Mouse (Mus musculus) gastrocnemius, postnatal 10 days (tissue): ENCODE results near the gene Irf1. TPM values are rescaled to one million over a fixed set of nuclear protein-coding genes. Genes with fewer than 3 reads are reported as not detected.
A peak's percentile ranks its signal among the peaks of the same experiment; 100 is the strongest.

Source experiments
- DNase-seq: peaks from one replicate; pipeline ENCODE4 v3.0.0; 2021; ENCODE audit warnings: mixed read lengths
- total RNA-seq, 2 experiments: library from RNA; stranded (reverse); gene quantifications; 2 replicates each; pipeline ENCODE4 v1.2.3; 2021

Irf1 gene
- total RNA-seq, 2 experiments from 2014 or later = 9.4 to 13.7 TPM

DNA sequence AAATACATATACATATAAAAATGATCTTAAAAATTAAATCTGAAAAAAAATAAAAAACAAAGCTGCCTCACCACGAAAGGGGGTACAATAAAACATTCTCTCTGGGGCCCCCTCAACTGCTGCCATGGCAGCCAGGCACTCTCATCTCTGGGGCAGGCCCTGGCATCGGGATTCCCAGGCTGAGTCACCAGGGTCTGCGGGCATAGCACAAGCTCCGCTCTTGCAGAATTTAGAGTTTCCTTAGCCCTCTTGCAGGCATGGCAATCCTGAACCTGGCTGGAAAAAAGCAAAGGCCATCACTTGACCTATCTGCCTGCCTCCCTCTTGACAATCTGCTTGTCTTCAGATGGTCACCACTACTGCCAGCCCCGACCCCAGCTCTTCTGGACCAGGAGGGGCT, 8.5 kb upstream of the Irf1 start:
- DNase-seq = no peak

DNA sequence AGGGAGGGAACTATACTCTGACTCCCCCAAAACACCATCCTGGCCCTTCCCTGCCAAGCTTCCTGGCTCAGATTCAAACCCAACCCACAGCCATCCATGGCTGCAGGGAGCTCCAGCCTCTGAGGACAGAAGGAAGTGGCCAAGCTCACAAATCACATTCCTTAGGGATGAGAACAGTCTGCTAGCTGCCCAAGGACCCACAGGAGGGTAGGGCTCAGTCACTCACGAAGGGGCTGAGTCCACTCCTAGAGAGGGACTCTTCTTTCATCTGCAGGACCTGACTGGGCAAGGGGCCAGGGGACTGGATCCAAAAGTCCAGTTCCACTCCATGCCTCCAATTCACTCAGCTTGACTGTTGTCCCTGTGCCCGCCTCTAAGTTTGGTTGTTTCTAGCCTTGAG, 8.0 kb upstream of the Irf1 start:
- peak; percentile 71 for DNase-seq

DNA sequence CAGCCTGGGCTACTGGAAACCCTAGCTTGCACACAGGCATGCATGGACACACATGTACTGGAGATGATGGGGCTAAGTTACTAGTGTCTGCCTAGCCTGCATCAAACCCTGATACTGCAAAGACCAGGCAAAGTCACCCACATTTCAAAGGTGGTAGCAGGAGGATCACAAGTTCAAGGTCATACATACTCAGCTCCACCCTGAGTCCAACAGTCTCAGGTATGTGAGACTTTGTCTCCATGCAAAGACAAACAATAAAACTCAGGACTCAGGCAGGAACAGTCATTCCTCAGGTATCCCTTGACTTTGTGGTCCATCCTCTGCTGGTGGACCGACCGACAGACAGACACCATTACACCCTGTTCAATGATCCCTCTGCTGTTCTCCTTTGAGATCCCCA, 7.4 kb upstream of the Irf1 start:
- DNase-seq = no peak

DNA sequence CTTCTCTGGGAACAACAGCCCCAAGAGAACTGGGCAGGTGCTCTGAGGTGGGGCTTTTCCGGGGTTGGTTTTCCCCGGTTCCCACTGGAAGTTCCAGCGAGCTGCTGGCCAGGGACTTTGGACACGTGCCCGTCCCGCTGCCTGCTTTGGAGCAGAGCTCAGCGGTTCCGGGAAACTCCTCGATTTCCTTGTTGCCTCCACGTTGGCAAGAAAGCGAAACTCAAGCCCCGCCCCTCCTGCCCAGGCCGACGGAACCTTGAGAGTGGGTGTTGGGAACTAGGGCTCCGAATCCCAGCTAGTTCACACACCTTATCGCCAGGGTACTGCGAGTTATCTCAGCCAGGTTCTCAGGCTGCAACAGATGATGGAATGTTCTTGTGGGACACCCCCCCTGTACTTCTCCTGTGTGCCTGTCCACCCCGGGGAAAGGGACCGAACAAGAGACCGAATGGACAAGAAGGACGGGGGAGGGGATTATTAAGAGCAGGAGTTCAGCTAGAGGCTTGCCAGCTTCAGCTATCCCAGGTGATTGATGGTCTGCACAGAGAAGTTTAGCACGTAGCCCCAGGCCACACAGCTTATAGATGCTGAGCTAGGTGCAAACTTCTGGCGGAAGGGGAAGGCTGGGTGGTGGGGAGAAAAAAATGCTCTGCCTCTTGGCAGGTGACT, 6.9 kb upstream of the Irf1 start:
- peak; percentile 85 for DNase-seq

DNA sequence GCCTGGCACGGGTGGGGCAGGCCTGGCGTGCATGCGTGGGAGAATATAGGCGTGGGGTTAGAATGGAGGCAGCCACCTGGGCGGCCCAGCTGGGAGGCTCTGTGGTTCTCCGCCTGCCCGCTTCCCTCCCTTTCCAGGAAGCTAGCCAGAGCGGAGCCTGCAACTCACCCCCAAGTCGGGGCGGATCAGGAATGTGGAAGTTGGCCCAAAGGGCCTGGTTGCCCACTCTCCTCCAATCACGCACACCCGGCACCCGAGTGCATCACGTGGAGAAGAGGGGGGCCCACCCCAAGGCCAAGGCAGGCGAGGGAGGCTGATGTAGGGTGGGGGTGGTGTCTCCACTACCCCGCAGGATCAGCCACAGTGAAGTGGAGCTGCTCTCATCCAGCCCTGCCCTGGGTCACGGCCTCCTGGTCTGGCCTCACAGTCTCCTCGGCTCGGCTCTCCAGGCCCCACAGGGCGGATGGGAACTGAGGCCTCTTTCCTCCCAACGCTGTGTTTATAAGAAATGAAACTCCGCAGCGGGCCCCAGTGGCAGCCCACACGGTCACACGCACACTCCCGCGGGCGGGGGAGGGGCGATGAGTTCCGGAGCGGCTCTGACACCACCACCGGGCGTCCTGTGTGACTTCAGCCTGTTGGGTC, 6.2 kb upstream of the Irf1 start:
- DNase-seq = peak; percentile 93

DNA sequence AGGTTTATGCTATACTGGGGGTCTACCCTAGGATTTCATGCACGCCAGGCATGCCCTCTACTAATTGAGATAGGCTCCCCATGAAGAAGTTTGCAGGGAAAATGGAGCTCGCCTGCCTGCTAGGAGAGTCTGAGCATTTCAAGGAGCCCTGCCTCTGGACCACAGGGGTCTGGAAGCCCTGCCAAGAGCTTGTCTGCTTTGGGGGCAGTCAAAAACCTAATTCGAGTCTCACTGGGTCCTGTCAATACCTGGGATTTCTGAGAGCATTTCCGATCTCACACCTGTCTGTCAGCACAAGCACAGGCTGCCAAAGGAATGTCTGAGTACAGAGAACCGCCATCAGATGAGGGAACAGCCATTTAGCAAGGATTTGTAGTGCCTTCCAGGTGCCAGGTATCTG, 5.2 kb upstream of the Irf1 start:
- DNase-seq = no peak

DNA sequence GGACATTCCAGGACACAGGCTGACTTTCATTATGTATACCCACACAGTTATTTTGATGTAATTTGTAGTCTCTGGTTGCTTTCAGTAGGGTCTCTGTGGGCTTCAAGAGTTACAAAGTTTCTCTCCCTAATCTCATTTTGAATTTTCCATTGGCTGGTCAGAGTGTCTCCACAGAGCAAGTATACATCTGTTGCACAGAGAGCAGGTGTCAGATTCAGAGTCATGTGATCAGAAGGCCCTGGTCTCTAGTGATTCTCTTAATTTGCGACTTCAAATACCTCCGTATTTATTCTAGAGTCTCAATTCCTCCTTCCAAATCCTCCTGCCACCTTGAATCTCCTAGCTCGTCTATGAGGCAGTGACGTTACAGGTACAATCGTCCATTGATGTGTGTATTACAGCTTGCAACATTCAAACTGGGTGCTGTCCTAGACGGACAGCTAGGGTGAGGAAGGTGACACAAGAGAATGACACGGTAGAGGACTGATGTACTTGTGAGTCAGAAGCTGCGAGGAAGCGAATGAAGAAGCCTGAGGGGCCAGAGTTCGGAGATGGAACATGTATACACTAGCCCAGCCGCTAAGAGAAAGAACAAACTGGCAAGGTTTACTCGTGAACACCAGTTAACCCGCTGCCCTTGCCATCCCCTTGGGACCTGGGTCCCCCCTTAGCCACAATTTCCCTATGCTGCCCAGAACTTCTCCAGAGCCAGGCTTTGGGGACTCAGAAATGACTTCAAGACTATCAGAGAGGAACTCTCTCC, 1.2 kb upstream of the Irf1 start:
- DNase-seq = no peak

DNA sequence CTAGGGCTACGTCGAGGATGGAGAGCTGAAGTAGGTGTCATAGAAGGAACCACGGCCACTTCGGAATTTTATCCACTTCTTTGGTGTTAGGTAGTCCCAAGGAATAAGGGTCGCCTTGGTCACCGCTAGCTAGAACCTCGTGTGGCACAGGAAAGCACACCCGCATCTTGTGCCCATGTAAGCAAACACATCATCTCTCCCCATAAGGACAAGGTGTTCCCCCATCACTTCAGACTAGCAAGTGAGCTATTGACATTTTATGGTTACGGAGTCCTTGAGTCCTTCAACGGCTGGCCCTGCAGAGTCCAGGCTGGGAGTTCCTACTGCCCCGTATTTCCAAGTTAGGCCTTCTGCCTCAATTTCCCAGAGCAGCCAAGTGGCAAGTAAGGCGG, 633 bp upstream of the Irf1 start:
- DNase-seq = no peak

DNA sequence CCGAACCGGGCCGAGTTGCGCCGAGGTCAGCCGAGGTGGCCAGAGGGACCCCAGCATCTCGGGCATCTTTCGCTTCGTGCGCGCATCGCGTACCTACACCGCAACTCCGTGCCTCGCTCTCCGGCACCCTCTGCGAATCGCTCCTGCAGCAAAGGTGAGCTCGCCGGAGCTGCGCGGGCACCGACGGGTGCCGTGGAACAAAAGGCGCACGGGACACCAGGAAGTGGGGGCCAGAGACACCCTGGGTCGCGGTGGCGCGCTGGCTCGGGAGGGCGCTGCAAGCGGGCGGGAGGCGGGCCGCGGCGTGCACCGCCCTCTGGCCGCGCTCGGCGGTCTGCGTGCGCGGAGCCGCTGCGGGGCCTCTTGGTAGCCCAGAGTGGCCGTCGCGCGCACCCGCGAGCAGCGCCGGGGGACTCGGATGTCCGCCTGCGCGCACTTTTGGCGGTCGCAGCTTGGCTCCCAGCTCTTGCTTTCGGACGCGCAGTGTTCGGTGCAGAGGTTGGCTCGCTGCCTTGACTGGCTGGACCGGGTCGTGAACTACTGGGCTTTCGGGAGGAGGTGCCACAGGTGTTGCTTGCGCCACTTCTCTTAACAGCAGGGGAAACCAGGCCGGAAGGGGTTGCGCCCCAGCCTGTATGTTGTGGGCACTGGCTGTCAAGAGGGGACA, 444 bp downstream of the Irf1 start:
- DNase-seq = peak; percentile 88

DNA sequence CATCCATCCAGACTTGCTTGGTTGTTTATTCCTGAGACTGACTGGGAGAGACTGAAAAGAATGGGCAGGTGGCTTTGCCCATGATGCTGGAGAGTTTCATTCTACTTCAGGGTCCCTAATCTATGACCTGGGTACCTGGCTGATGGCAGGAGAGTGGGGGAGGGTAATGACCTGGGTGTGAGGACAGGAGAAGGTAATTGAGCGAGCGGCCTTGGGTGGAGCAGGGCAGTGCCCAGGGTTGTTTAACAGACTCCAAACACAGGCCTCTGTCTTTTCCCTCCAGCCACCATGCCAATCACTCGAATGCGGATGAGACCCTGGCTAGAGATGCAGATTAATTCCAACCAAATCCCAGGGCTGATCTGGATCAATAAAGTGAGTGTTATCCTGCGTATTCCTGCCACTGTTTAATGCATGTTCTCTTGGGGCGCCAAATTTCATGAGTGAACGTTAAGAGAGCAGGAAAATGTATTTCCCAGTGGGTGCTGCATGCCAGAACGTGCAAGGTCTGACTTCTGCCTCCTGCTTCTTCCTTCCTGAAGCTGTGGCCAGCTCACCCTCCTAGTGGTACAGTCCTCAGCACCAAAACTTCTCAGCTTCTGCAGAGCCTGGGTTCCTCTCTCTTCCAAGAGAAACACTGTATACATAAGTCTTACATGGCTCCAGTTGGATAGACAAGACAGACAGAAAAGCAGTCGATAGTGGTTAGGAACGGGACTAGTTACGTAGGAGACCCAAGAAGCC, 1.4 kb downstream of the Irf1 start:
- DNase-seq = no peak

DNA sequence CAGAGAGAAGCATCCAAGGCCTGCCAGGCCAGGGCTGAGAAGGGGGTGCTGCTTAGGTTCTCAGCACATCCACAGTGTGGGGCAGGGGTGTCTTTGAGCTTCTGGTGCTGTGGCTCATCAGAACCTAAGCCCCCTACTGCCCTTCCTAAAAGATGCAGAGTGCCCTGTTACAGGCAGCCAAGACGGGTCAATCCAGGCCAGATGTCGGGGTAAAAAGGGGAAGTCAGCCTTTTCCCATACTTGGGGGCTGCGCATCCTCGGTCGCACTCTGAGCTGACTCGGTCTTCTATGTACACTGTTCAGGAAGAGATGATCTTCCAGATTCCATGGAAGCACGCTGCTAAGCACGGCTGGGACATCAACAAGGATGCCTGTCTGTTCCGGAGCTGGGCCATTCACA, 2.7 kb downstream of the Irf1 start:
- DNase-seq = no peak

DNA sequence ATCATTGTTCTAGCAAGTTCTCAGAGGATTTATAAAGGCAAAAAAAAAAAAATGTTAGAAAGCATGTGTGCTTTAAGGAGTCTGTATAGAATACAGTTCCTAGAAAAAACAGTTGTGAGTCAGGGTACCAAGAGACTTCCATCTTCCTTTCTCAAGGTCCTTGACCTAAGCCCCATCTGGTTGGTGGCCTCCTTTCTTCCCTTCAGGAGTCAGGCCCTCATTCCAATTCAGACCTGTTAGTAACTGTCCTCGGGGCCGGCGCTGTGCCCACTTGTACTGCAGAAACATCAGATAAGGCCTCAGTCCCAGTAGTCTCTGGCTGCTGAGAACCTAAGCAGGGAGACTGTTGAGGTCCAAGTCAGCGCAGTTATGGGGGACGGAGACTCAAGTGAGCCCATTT, 3.3 kb downstream of the Irf1 start, which contains the start of gene Gm17334:
Gm17334 (minus strand) TSS at position 101 of the 400 bp plus-strand sequence.
- no peak for DNase-seq

DNA sequence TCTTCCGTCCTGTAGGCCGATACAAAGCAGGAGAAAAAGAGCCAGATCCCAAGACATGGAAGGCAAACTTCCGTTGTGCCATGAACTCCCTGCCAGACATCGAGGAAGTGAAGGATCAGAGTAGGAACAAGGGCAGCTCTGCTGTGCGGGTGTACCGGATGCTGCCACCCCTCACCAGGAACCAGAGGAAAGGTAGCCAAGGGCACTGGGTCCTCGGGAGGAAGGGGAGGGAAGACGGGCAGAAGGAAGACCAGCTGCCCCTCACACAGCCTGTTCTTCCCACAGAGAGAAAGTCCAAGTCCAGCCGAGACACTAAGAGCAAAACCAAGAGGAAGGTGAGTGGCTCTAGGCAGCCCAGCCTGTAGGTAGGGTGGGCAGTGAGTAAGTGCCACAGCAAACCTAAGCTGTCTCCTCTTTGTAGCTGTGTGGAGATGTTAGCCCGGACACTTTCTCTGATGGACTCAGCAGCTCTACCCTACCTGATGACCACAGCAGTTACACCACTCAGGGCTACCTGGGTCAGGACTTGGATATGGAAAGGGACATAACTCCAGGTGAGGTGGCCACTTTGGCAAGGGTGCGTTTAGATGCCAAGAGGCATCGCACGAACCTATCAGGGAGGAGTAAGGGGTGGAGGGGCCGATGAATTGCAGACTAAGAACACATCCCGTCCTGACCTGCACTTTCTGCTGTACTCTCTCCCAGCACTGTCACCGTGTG, 4.0 kb downstream of the Irf1 start:
- no peak for DNase-seq

DNA sequence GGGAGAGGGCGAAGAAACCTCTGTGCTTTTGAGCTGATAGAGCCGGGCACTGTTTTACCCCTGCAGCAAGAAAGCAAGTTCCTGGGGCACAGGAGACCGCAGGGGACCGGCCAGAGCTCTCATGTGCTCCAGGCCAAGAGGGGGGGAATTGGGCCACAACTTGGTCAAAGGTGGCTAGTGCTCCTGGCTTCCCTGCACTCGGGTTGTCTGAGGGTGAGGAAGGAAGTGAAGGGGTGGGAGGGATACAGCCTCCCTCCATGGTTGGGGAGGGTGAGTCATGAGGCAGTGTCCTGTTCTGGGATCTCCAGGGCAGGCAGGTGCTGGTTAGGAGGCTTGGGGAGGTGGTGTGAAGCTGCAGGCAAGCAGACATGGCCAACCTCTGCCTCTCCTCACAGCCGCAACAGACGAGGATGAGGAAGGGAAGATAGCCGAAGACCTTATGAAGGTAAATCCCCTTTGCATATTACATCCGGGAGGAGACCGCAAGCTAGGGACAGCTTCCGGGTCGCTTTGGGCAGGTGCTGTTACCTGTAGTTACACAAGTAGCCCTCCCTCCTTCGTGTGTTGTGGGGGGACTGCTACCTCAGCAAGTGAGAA, 4.9 kb downstream of the Irf1 start:
- DNase-seq = no peak

DNA sequence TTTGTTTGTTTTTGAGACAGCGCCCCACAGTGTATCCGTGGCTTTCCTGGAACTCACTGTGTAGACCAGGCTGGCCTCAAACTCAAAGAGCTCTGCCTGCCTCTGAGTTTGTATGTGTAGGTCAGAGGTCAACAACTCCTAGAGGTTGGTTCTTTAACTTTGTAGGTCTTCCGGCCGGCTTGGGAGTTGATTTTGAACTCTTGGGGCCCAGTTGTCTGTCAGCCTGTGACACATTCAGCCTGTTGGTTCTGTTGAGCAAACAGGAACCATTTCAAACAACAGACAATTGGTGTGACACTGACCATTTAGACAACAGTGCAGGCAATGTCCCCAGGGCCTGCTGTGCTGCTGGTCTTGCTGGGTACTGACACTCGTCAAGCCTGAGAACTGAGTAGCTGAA, 7.9 kb downstream of the Irf1 start:
- no peak for DNase-seq

DNA sequence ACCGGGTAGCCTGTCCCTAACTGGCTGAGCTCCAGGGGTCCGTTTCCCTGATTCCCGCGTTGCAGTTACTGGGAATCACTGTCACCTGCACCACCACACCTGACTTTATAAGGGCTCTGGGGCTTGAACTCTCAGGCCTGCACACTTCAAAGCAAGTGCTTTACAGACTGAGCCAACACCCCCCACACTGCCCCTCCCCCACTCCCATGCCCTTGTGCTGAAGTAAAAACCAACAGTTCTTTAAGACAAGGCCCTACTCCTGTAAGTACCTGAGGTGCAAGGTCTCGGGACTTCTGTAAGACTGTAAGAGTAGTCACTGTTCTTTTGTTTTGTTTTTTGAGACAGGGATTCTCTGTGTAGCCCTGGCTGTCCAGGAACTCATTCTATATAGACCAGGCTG, 8.6 kb downstream of the Irf1 start:
- no peak for DNase-seq

DNA sequence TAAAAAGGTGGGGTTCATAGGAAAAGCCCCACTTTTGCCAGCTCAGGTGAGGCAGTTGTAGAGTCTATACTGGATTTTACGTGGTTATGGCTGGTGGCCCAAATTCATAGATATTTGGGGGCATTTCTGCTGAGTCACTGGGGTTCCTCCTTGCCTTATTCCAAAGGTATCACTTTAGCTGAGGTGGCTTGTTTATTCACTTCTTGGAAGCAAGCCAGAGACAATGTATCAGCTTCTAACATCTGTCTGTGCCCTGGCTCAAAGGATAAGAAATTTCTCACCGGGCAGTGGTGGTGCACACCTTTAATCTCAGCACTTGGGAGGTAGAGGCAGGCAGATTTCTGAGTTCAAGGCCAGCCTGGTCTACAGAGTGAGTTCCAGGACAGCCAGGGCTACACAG, 10.0 kb downstream of the Irf1 start:
- no peak for DNase-seq

DNA sequence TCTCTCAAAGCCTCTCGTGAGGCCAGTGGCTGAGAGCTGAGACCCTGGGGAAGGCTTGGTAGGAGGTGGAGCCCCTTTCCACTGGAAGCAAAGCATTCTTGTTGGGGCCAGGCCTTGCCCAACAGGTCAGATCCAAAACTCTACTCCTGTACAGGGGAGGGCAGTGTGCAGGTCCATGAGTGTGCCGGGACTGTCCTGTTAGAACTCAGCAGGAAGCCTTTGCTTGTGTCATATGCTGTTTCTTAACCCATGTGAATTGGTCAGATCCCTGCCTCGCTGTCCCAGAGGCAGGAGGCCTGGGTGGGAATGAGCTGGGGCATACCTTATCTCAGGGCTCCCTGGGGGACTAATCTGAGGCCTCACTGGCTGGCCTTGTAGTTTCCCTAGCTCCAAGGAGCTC, 10.4 kb downstream of the Irf1 start:
- DNase-seq = no peak

DNA sequence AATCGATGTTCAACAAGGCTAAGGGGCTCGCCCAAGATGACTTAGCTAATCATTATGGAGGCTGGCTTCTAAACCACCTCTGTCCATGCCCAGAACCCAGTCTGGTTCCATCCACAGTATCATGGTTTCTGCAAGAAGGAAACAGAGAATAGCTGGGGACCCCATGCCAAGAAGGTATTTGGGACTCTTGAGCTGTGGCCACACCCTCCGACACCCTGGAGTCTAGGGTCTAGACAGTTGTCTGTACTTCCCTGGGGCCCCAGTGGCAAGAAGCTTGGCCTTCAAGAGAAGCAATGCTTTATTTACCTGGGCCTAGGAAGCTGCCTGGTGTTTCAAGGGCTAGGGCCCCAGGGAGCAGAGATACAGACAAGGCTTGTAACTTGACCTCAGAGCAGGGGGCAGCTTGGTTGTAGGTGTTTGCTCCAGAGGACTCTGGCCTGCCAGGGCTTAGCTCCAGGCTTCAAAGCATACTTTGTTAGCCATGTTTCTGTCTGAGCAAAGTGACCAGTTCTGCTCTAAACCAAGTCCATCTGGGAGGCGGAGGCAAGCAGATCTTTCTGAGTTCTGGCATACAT, 11.5 kb downstream of the Irf1 start:
- DNase-seq = no peak

DNA sequence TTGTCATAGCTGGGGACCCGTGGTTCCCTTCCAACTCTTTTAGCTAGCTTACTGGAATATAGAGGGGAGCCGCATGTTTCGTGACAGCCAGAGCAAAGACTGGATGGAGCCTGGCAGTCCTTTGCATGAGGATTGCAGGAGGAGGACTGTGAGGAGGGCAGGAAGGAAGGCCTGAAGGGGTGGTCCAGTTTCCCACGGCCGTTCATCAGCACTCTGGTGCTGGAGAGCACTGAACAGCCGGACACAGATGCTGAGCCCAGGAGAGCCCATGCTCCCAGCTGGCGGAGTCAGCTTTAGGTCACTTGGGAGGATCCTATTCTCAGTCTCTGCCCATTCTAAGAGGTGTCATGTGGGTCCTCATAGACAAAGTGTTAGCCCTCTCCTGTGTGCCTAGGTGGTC, 12.2 kb downstream of the Irf1 start:
- no peak for DNase-seq

DNA sequence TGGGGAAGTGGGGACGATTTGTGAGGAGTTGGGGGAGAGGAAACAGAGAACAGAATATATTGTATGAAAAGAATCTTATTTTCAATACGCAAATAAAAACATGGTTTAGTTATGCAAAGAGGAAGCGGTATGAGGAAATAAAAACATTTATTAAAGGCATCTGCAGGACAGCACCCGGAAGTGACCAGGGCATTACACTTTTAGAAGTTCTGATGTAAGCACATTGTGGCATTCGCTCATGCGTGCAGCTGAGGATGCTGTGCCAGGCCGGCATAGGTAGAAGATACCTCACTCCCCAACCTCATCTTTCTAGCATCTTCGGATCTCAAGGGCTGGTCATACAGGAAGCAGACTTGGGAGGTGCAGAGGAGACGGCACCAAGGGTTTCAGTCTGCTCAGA, 13.5 kb downstream of the Irf1 start:
- no peak for DNase-seq
